26 mouse cellular contexts compared by ENCODE assay signal in the genomic region with DNA sequence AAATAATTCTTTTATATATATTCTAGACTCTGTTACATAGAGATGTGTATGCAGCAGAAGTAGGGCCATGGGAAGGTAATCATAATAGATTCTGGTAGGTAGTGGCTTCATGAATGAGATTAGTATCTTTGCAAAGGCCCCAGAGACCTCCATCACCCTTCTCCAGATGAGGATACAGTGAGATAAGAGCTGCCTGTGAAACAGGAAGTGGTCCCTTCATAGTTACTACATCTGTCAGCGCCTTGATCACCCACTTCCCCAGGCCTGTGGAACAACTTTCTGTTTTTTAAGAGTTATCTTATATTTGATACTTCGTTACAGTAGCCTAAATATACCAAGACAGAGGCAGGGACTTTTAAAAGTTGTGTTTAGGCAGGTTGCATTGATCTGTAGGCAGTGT. TPM values are rescaled to one million over a fixed set of nuclear protein-coding genes. Genes with fewer than 3 reads are reported as not detected.
A peak's percentile ranks its signal among the peaks of the same experiment; 100 is the strongest.
DNase-seq lines count a peak whose midpoint lies in the region; ATAC-seq and TF ChIP-seq lines count a peak whose summit lies in the region.
"Had no signal": no experiment of that assay in that cellular context is flagged by ENCODE, and none has a peak within 500 bp of the region (broad histone marks: within the 10 kb centered on the region; RNA-seq: fewer than 3 reads in every experiment).

No protein-coding gene starts in this region.

- H3K27ac ChIP-seq in CH12.LX (ENCODE audit: insufficient read depth, low read depth) = no peak overlapping the region
- H3K27ac ChIP-seq: embryonic facial prominence, embryonic 12.5 days; forebrain, embryonic 13.5 days; gastrocnemius, adult 2 months; heart, embryonic 10.5 days; hindbrain, postnatal 0 days; limb, embryonic 15.5 days; liver, embryonic 14.5 days; midbrain, embryonic 10.5 days had no signal

- H3K4me3 ChIP-seq in CH12.LX (replicated peaks in 1 of 3; ENCODE audit: low read depth in 2 of 3, low read length in 2 of 3, poor library complexity in 1 of 3) = no peak overlapping the region
- H3K4me3 ChIP-seq: embryonic facial prominence, embryonic 12.5 days; erythroblast, embryonic 14.5 days; forebrain, embryonic 13.5 days; gastrocnemius, adult 2 months; heart, embryonic 10.5 days; limb, embryonic 15.5 days; midbrain, embryonic 10.5 days; myocyte had no signal

- no peak overlapping the region for H3K4me2 ChIP-seq in CH12.LX (ENCODE audit: insufficient read depth, low read depth, poor library complexity, severe bottlenecking)
- H3K4me2 ChIP-seq: embryonic facial prominence, embryonic 12.5 days; forebrain, embryonic 13.5 days; limb, embryonic 15.5 days; lung, embryonic 14.5 days had no signal

- no peaks in the 10 kb centered on the region for H3K36me3 ChIP-seq in CH12.LX (replicated peaks in 1 of 2; ENCODE audit: control insufficient read depth in 1 of 2, insufficient read depth in 1 of 2, low read length in 1 of 2)
- H3K36me3 ChIP-seq: embryonic facial prominence, embryonic 12.5 days; heart, embryonic 10.5 days; limb, embryonic 15.5 days; midbrain, embryonic 10.5 days had no signal

- peak; percentile 86 for ATAC-seq in common myeloid progenitor, adult 5-6 weeks (replicated peaks; ENCODE audit: low read depth, poor library complexity, severe bottlenecking)
- ATAC-seq in megakaryocyte-erythroid progenitor cell, adult 5-6 weeks (replicated peaks; ENCODE audit: low FRiP score, low TSS enrichment, poor library complexity, severe bottlenecking) = peak; percentile 50; the same call in 1 of the 2 replicates
- no peak for ATAC-seq in cerebellum, adult (ENCODE audit: insufficient number of reproducible peaks, low FRiP score, low TSS enrichment)
- ATAC-seq: forebrain, embryonic 13.5 days; hindbrain, postnatal 0 days; midbrain, embryonic 16.5 days had no signal

- H3K9me3 ChIP-seq in CH12.LX (replicated peaks; ENCODE audit: low read length) = no peaks in the 10 kb centered on the region
- H3K9me3 ChIP-seq: embryonic facial prominence, embryonic 12.5 days; forebrain, embryonic 13.5 days; heart, embryonic 10.5 days; limb, embryonic 15.5 days; midbrain, embryonic 10.5 days had no signal

- dilution Hi-C loops in CH12.LX (cut with MboI; ENCODE audit: extremely low pct_ligation_motif_present, extremely low pct_unique_long_range_greater_than_20kb, low sequenced_read_pairs) = no loop called here

- no peaks in the 10 kb centered on the region for H3K79me2 ChIP-seq in CH12.LX (replicated peaks; ENCODE audit: control insufficient read depth, extremely low read depth, insufficient read depth, poor library complexity, severe bottlenecking)

- no peak overlapping the region for H3K9ac ChIP-seq in CH12.LX (ENCODE audit: insufficient read depth, low read depth)
- H3K9ac ChIP-seq: embryonic facial prominence, embryonic 12.5 days; forebrain, embryonic 13.5 days; limb, embryonic 15.5 days; liver, embryonic 14.5 days; lung, embryonic 14.5 days had no signal

- no peaks in the 10 kb centered on the region for H3K27me3 ChIP-seq in CH12.LX (replicated peaks)
- H3K27me3 ChIP-seq: embryonic facial prominence, embryonic 12.5 days; forebrain, embryonic 13.5 days; limb, embryonic 15.5 days had no signal

- no peak for TF ChIP-seq CTCF in CH12.LX (conservative IDR thresholded peaks at IDR 0.05 in 1 of 2, IDR thresholded peaks at IDR 0.05 in 1 of 2; ENCODE audit: low read depth in 2 of 2, low read length in 2 of 2)

- H3K4me1 ChIP-seq in CH12.LX (ENCODE audit: control insufficient read depth in 1 of 2, insufficient read depth in 2 of 2) = peaks cover 6 to 32% of the 10 kb centered on the region in 2 experiments
- H3K4me1 ChIP-seq: embryonic facial prominence, embryonic 12.5 days; forebrain, embryonic 13.5 days; midbrain, embryonic 10.5 days had no signal

- TF ChIP-seq EP300 in CH12.LX (IDR thresholded peaks at IDR 0.05; ENCODE audit: low read length) = peak; percentile 45; the same call in 1 of the 2 replicates

- TF ChIP-seq RAD21 in CH12.LX (IDR thresholded peaks at IDR 0.05; ENCODE audit: low read depth, low read length) = no peak

- in situ Hi-C loops in CH12.LX (cut with MboI; ENCODE audit: low pct_ligation_motif_present, low pct_unique_long_range_greater_than_20kb, low sequenced_read_pairs) = no loop called here

- DNase-seq in A20 (ENCODE audit: low read depth, low spot score) (peak; percentile 47), CH12.LX (ENCODE audit: extremely low read depth) (no peak)
- DNase-seq in yolk sac, embryonic 10.5 days (ENCODE audit: low spot score) = no peak
- DNase-seq in kidney, postnatal 10 days = no peak
- DNase-seq in adrenal gland, adult 2 months = no peak
- DNase-seq: adrenal gland, postnatal 36 days; cerebellum, adult 11 months; cerebellum, postnatal 10 days; gastrocnemius, adult 2 months; kidney, adult 18-20 months; layer of hippocampus, adult 9-11 months; left cerebral cortex, postnatal 4 days; lung, embryonic 14.5 days had no signal

- no peak for TF ChIP-seq POLR2A in CH12.LX (IDR thresholded peaks at IDR 0.05; ENCODE audit: low read depth, low read length)

TF ChIP-seq in CH12.LX, 34 proteins besides CTCF, POLR2A, EP300 and RAD21:
- TF ChIP-seq ELF1 (IDR thresholded peaks at IDR 0.05; ENCODE audit: low read depth, low read length) (0 out of 2 replicates have a peak, but pooled peaks have one; percentile 17), PAX5 (IDR thresholded peaks at IDR 0.05; ENCODE audit: low read length) (no peak)

RNA-seq across cellular contexts. Expression of a gene that starts 28.3 kb away (rescaled TPM):
- total RNA-seq in CH12.LX (2012; rRNA removed) = 1.6 and 2.1 TPM in 2 replicates
- 12.4 and 12.7 TPM in 2 replicates for total RNA-seq in CH12.LX (2014; rRNA removed)
- polyA plus RNA-seq in CH12.LX (2012; ENCODE audit: insufficient read length, low read depth) = 5.3 and 6.2 TPM in 2 replicates
- total RNA-seq in common myeloid progenitor, adult 5-6 weeks (2017) = 20.1 and 22.3 TPM in 2 replicates
- 54.3 and 72.8 TPM in 2 replicates for total RNA-seq in megakaryocyte-erythroid progenitor cell, adult 5-6 weeks (2014; fragmentation: Nextera tagmentation)
- 52.8 and 54.1 TPM in 2 replicates for total RNA-seq in megakaryocyte-erythroid progenitor cell, adult 5-6 weeks (2017)
- total RNA-seq in adrenal gland, adult 2 months (2021) = 1 to 10 TPM; 5.6 TPM
- polyA plus RNA-seq in adrenal gland, adult 2 months (2012; rRNA removed) = 1.7 and 2.1 TPM in 2 replicates
